Mouse (Mus musculus): ENCODE data around the gene Klc1. TPM values are rescaled to one million over a fixed set of nuclear protein-coding genes. Genes with fewer than 3 reads are reported as not detected.

Gene Klc1
- polyA plus RNA-seq, 1 experiment from 2014 or later: 598 TPM

Other genes starting within 250 kb of the Klc1 start
- 518 and 558 TPM in 2 replicates for gene Eif5, start 220.8 kb upstream of the Klc1 start, polyA plus RNA-seq (2014; fragmentation: Nextera tagmentation; extraction: Ambion mirVana)
- 78.1 and 83.7 TPM in 2 replicates for gene Mark3, start 184.3 kb upstream of the Klc1 start, polyA plus RNA-seq (2014; fragmentation: Nextera tagmentation; extraction: Ambion mirVana)
- 1,430 and 1,628 TPM in 2 replicates for gene Ckb, start 86.5 kb upstream of the Klc1 start, polyA plus RNA-seq (2014; fragmentation: Nextera tagmentation; extraction: Ambion mirVana)
- 4.3 and 5.0 TPM in 2 replicates for gene Trmt61a, start 80.7 kb upstream of the Klc1 start, polyA plus RNA-seq (2014; fragmentation: Nextera tagmentation; extraction: Ambion mirVana)
- gene Bag5, start 45.6 kb upstream of the Klc1 start, polyA plus RNA-seq (2014; fragmentation: Nextera tagmentation; extraction: Ambion mirVana): 68.1 and 71.8 TPM in 2 replicates
- gene Apopt1, start 45.6 kb upstream of the Klc1 start, polyA plus RNA-seq (2014; fragmentation: Nextera tagmentation; extraction: Ambion mirVana): 65.7 and 69.6 TPM in 2 replicates
- 2.9 and 3.4 TPM in 2 replicates for gene Xrcc3, start 55.0 kb downstream of the Klc1 start, polyA plus RNA-seq (2014; fragmentation: Nextera tagmentation; extraction: Ambion mirVana)
- 30.5 and 39.6 TPM in 2 replicates for gene Zfyve21, start 55.3 kb downstream of the Klc1 start, polyA plus RNA-seq (2014; fragmentation: Nextera tagmentation; extraction: Ambion mirVana)
- 40.0 and 40.1 TPM in 2 replicates for gene Ppp1r13b, start 149.3 kb downstream of the Klc1 start, polyA plus RNA-seq (2014; fragmentation: Nextera tagmentation; extraction: Ambion mirVana)
- 737 and 896 TPM in 2 replicates for gene Atp5mpl, start 208.1 kb downstream of the Klc1 start, polyA plus RNA-seq (2014; fragmentation: Nextera tagmentation; extraction: Ambion mirVana)
- gene Tdrd9, start 212.7 kb downstream of the Klc1 start, polyA plus RNA-seq (2014; fragmentation: Nextera tagmentation; extraction: Ambion mirVana): 0.17 and 0.89 TPM in 2 replicates
- gene Rd3l, start 222.5 kb downstream of the Klc1 start, polyA plus RNA-seq (2014; fragmentation: Nextera tagmentation; extraction: Ambion mirVana): not detected in 2 replicates